Mouse (Mus musculus) lung, embryonic 15.5 days (tissue): Measurements from ENCODE around the gene Dpf3. TPM values are rescaled to one million over a fixed set of nuclear protein-coding genes. Genes with fewer than 3 reads are reported as not detected.

ENCODE experiments used
- ATAC-seq: fragments of 200-750 bp; cut with Nextera tagmentation; 2 replicates; pipeline ENCODE4 v1.8.0; 2017; ENCODE audit warnings: moderate number of reproducible peaks, borderline replicate concordance; ENCODE audit not compliant: low FRiP score, low TSS enrichment; ENCODE audit errors: extremely low read depth
- H3K27ac ChIP-seq: fragments of 300-500 bp; sonication (generic); 2 replicates; pipeline ENCODE4 v1.5.1; 2015; ENCODE audit warnings: moderate library complexity, mild to moderate bottlenecking, inconsistent platforms
- H3K27me3 ChIP-seq: fragments of 300-500 bp; sonication (generic); 2 replicates; pipeline ENCODE4 v1.6.1; 2015; ENCODE audit warnings: inconsistent platforms
- H3K36me3 ChIP-seq: fragments of 300-500 bp; sonication (generic); 2 replicates; pipeline ENCODE4 v1.6.1; 2015; ENCODE audit warnings: inconsistent platforms
- H3K4me1 ChIP-seq: fragments of 300-500 bp; sonication (generic); 2 replicates; pipeline ENCODE4 v1.6.1; 2015; ENCODE audit warnings: inconsistent platforms
- H3K4me2 ChIP-seq: fragments of 300-500 bp; sonication (generic); 2 replicates; pipeline ENCODE4 v1.6.1; 2015; ENCODE audit warnings: inconsistent platforms, mild to moderate bottlenecking, moderate library complexity
- H3K4me3 ChIP-seq: fragments of 300-500 bp; sonication (generic); 2 replicates; pipeline ENCODE4 v1.5.1; 2015; ENCODE audit warnings: mild to moderate bottlenecking, inconsistent platforms
- H3K9ac ChIP-seq: fragments of 300-500 bp; sonication (generic); 2 replicates; pipeline ENCODE4 v1.6.1; 2015; ENCODE audit warnings: inconsistent platforms
- H3K9me3 ChIP-seq: fragments of 300-500 bp; sonication (generic); 2 replicates; pipeline ENCODE4 v1.6.1; 2016; ENCODE audit warnings: inconsistent platforms
- WGBS: fragments of 180-500 bp; shearing (Covaris S2); methylation state at CpG from one replicate; pipeline ENCODE4 v1.1.7; 2015; 5-methylcytosine and 5-hydroxymethylcytosine counted together
- polyA plus RNA-seq: library from polyadenylated mRNA; unstranded; fragments of >200 nt; fragmentation: Nextera tagmentation; extraction: Ambion mirVana; gene quantifications from 2 replicates; pipeline ENCODE4 v1.2.1, GENCODE M21; 2015

The Dpf3 gene
- polyA plus RNA-seq = 2.7 and 3.7 TPM in 2 replicates

- Histone ChIP-seq H3K4me3 (peak within 1 kb of the TSS; percentile 66), H3K27me3 (peaks cover 41% of the 10 kb centered on the region), H3K27ac (peak within 1 kb of the TSS; percentile 53; the same call in 1 of the 2 replicates), H3K4me1 (peaks cover 29% of the 10 kb centered on the region), H3K9ac (peak within 1 kb of the TSS; percentile 62), H3K4me2 (peak within 1 kb of the TSS; percentile 100), H3K36me3 (no peaks in the 10 kb centered on the region), H3K9me3 (no peaks in the 10 kb centered on the region)
- ATAC-seq = peak; percentile 96
- WGBS = 0% methylated on average over 31 of the region's 31 CpGs
Observed at GRCm38 (mm10) chr12:83487476-83487991, at the start of gene Dpf3. Dpf3 (minus strand) TSS chr12:83487716.

GRCm38 (mm10) chr12:83536039-83536438 lies 48.5 kb upstream of the Dpf3 start:
- no peak overlapping the region for H3K27ac ChIP-seq
- no peak for ATAC-seq
- no peaks in the 10 kb centered on the region for H3K27me3 ChIP-seq
- WGBS = 48% methylated on average over 9 of the region's 9 CpGs
- H3K9me3 ChIP-seq = no peaks in the 10 kb centered on the region
- peaks cover 14% of the 10 kb centered on the region; the same call in 1 of the 2 replicates for H3K36me3 ChIP-seq
- no peak overlapping the region for H3K4me3 ChIP-seq
- no peak overlapping the region for H3K4me2 ChIP-seq
- no peak overlapping the region for H3K9ac ChIP-seq
- no peaks in the 10 kb centered on the region for H3K4me1 ChIP-seq

GRCm38 (mm10) chr12:83535428-83535827 lies 47.9 kb upstream of the Dpf3 start:
- Histone ChIP-seq H3K27me3 (no peaks in the 10 kb centered on the region), H3K9me3 (no peaks in the 10 kb centered on the region), H3K4me3 (no peak overlapping the region), H3K4me1 (no peaks in the 10 kb centered on the region), H3K36me3 (peaks cover 14% of the 10 kb centered on the region; the same call in 1 of the 2 replicates), H3K27ac (no peak overlapping the region), H3K9ac (no peak overlapping the region), H3K4me2 (no peak overlapping the region)
- 80% methylated on average over 11 of the region's 11 CpGs for WGBS
- ATAC-seq = no peak

GRCm38 (mm10) chr12:83534190-83534589 lies 46.7 kb upstream of the Dpf3 start:
- Histone ChIP-seq H3K27ac (no peak overlapping the region), H3K9ac (no peak overlapping the region), H3K36me3 (peaks cover 14% of the 10 kb centered on the region; the same call in 1 of the 2 replicates), H3K9me3 (no peaks in the 10 kb centered on the region), H3K27me3 (no peaks in the 10 kb centered on the region), H3K4me2 (no peak overlapping the region), H3K4me3 (no peak overlapping the region), H3K4me1 (no peaks in the 10 kb centered on the region)
- 70% methylated on average over 3 of the region's 3 CpGs for WGBS
- no peak for ATAC-seq

- WGBS = 70% methylated on average over 3 of the region's 3 CpGs
Observed at GRCm38 (mm10) chr12:83532966-83533365, 45.5 kb upstream of the Dpf3 start.

GRCm38 (mm10) chr12:83531992-83532391 lies 44.5 kb upstream of the Dpf3 start:
- Histone ChIP-seq H3K4me2 (no peak overlapping the region), H3K27me3 (no peaks in the 10 kb centered on the region), H3K4me3 (no peak overlapping the region), H3K9ac (no peak overlapping the region), H3K36me3 (0 out of 2 replicates have a peak, but pooled peaks cover 10% of the 10 kb centered on the region), H3K27ac (no peak overlapping the region), H3K9me3 (no peaks in the 10 kb centered on the region), H3K4me1 (no peaks in the 10 kb centered on the region)
- WGBS = 94% methylated on average over 6 of the region's 6 CpGs
- ATAC-seq = no peak

More at GRCm38 (mm10) chr12:83532966-83533365, 45.5 kb upstream of the Dpf3 start:
- no peaks in the 10 kb centered on the region for H3K4me1 ChIP-seq
- no peak overlapping the region for H3K4me3 ChIP-seq
- H3K27ac ChIP-seq = no peak overlapping the region
- H3K27me3 ChIP-seq = no peaks in the 10 kb centered on the region
- peaks cover 10% of the 10 kb centered on the region; the same call in 1 of the 2 replicates for H3K36me3 ChIP-seq
- ATAC-seq = no peak
- H3K9me3 ChIP-seq = no peaks in the 10 kb centered on the region
- H3K4me2 ChIP-seq = no peak overlapping the region
- no peak overlapping the region for H3K9ac ChIP-seq

- Histone ChIP-seq H3K27me3 (no peaks in the 10 kb centered on the region), H3K4me2 (no peak overlapping the region), H3K9me3 (no peaks in the 10 kb centered on the region), H3K27ac (no peak overlapping the region), H3K4me3 (no peak overlapping the region), H3K36me3 (0 out of 2 replicates have a peak, but pooled peaks cover 2% of the 10 kb centered on the region), H3K9ac (no peak overlapping the region), H3K4me1 (no peaks in the 10 kb centered on the region)
- 80% methylated on average over 5 of the region's 5 CpGs for WGBS
- no peak for ATAC-seq
Observed at GRCm38 (mm10) chr12:83528665-83529064, 41.1 kb upstream of the Dpf3 start.

- no peak for ATAC-seq
- 62% methylated on average over 6 of the region's 6 CpGs for WGBS
Observed at GRCm38 (mm10) chr12:83527816-83528215, 40.3 kb upstream of the Dpf3 start.

GRCm38 (mm10) chr12:83525822-83526544 lies 38.5 kb upstream of the Dpf3 start:
- Histone ChIP-seq H3K4me3 (no peak overlapping the region), H3K4me2 (no peak overlapping the region), H3K27ac (no peak overlapping the region), H3K4me1 (peaks cover 8% of the 10 kb centered on the region), H3K9me3 (no peaks in the 10 kb centered on the region), H3K27me3 (no peaks in the 10 kb centered on the region), H3K36me3 (0 out of 2 replicates have a peak, but pooled peaks cover 2% of the 10 kb centered on the region), H3K9ac (no peak overlapping the region)
- no peak for ATAC-seq
- WGBS = 71% methylated on average over 18 of the region's 18 CpGs

More at GRCm38 (mm10) chr12:83527816-83528215, 40.3 kb upstream of the Dpf3 start:
- Histone ChIP-seq H3K4me1 (no peaks in the 10 kb centered on the region), H3K9me3 (no peaks in the 10 kb centered on the region), H3K27me3 (no peaks in the 10 kb centered on the region), H3K9ac (no peak overlapping the region), H3K4me3 (no peak overlapping the region), H3K36me3 (0 out of 2 replicates have a peak, but pooled peaks cover 2% of the 10 kb centered on the region), H3K27ac (no peak overlapping the region), H3K4me2 (no peak overlapping the region)

- H3K27me3 ChIP-seq = no peaks in the 10 kb centered on the region
- no peak overlapping the region for H3K9ac ChIP-seq
- H3K36me3 ChIP-seq = 0 out of 2 replicates have a peak, but pooled peaks cover 2% of the 10 kb centered on the region
- no peaks in the 10 kb centered on the region for H3K9me3 ChIP-seq
- H3K4me2 ChIP-seq = no peak overlapping the region
- no peak overlapping the region for H3K27ac ChIP-seq
- WGBS = 82% methylated on average over 5 of the region's 5 CpGs
- ATAC-seq = no peak
- H3K4me3 ChIP-seq = no peak overlapping the region
- peaks cover 10% of the 10 kb centered on the region for H3K4me1 ChIP-seq
Observed at GRCm38 (mm10) chr12:83524329-83524728, 36.8 kb upstream of the Dpf3 start.

GRCm38 (mm10) chr12:83523892-83524291 lies 36.4 kb upstream of the Dpf3 start:
- Histone ChIP-seq H3K4me1 (peaks cover 10% of the 10 kb centered on the region), H3K4me3 (no peak overlapping the region), H3K27ac (no peak overlapping the region), H3K4me2 (no peak overlapping the region), H3K9ac (no peak overlapping the region), H3K36me3 (0 out of 2 replicates have a peak, but pooled peaks cover 2% of the 10 kb centered on the region), H3K9me3 (no peaks in the 10 kb centered on the region), H3K27me3 (no peaks in the 10 kb centered on the region)
- 68% methylated on average over 4 of the region's 4 CpGs for WGBS
- no peak for ATAC-seq

- 0 out of 2 replicates have a peak, but pooled peaks cover 2% of the 10 kb centered on the region for H3K36me3 ChIP-seq
- H3K27me3 ChIP-seq = no peaks in the 10 kb centered on the region
- no peak overlapping the region for H3K4me2 ChIP-seq
- no peaks in the 10 kb centered on the region for H3K9me3 ChIP-seq
- H3K4me3 ChIP-seq = no peak overlapping the region
- no peak for ATAC-seq
- H3K4me1 ChIP-seq = peaks cover 10% of the 10 kb centered on the region
- 88% methylated on average over 6 of the region's 6 CpGs for WGBS
- H3K9ac ChIP-seq = no peak overlapping the region
- no peak overlapping the region for H3K27ac ChIP-seq
Observed at GRCm38 (mm10) chr12:83523056-83523455, 35.5 kb upstream of the Dpf3 start.
